Mouse (Mus musculus) liver, postnatal 0 days (tissue): Measurements from ENCODE around the gene Vmn2r104. TPM values are rescaled to one million over a fixed set of nuclear protein-coding genes. Genes with fewer than 3 reads are reported as not detected.

Experiments
- ATAC-seq: fragments of 200-750 bp; cut with Nextera tagmentation; 2 replicates; pipeline ENCODE4 v1.8.0; 2017; ENCODE audit warnings: mild to moderate bottlenecking, moderate library complexity
- DNase-seq: peaks from one replicate; pipeline ENCODE4 v3.0.0-alpha.2; 2016
- H3K27ac ChIP-seq: fragments of 300-500 bp; sonication (generic); 2 replicates; pipeline ENCODE4 v1.5.1; 2014; ENCODE audit warnings: antibody characterized with exemption, moderate library complexity, mild to moderate bottlenecking, low read depth
- H3K27me3 ChIP-seq: fragments of 300-500 bp; sonication (generic); 2 replicates; pipeline ENCODE4 v1.6.1; 2014; ENCODE audit warnings: low read length, control low read depth, mixed read lengths; ENCODE audit not compliant: insufficient read depth
- H3K36me3 ChIP-seq: fragments of 300-500 bp; sonication (generic); replicated peaks from 2 replicates; pipeline ENCODE4 v1.6.1; 2014; ENCODE audit warnings: mild to moderate bottlenecking, control low read depth, low read length, moderate library complexity, mixed read lengths; ENCODE audit not compliant: insufficient read depth
- H3K4me1 ChIP-seq: fragments of 300-500 bp; sonication (generic); 2 replicates; pipeline ENCODE4 v1.6.1; 2014; ENCODE audit warnings: antibody characterized with exemption, mild to moderate bottlenecking, control low read depth; ENCODE audit not compliant: insufficient read depth
- H3K4me2 ChIP-seq: fragments of 300-500 bp; sonication (generic); 2 replicates; pipeline ENCODE4 v1.6.1; 2014; ENCODE audit warnings: low read depth, mild to moderate bottlenecking, low read length, moderate library complexity, mixed read lengths
- H3K4me3 ChIP-seq: fragments of 300-500 bp; sonication (generic); 2 replicates; pipeline ENCODE4 v1.5.1; 2014; ENCODE audit warnings: low read depth, low read length
- H3K9ac ChIP-seq: fragments of 300-500 bp; sonication (generic); replicated peaks from 2 replicates; pipeline ENCODE4 v1.6.1; 2014; ENCODE audit warnings: mild to moderate bottlenecking, moderate library complexity
- H3K9me3 ChIP-seq: fragments of 300-500 bp; sonication (generic); 2 replicates; pipeline ENCODE4 v1.6.1; 2016; ENCODE audit warnings: mild to moderate bottlenecking, control low read depth, low read length, mixed read lengths
- CTCF ChIP-seq: sonication (generic); IDR thresholded peaks from 2 replicates; pipeline ENCODE4 v1.5.1; 2016; ENCODE audit warnings: antibody characterized with exemption, low read depth
- EP300 ChIP-seq: IDR thresholded peaks from 2 replicates; pipeline ENCODE4 v1.6.1; 2016; ENCODE audit warnings: antibody characterized with exemption, low read depth, mild to moderate bottlenecking
- WGBS: fragments of 180-500 bp; shearing (Covaris S2); extraction: QIAGEN DNeasy Blood & Tissue Kit; methylation state at CpG from one replicate; pipeline ENCODE4 v1.1.7; 2014; ENCODE audit not compliant: insufficient replicate concordance; 5-methylcytosine and 5-hydroxymethylcytosine counted together
- polyA plus RNA-seq: library from polyadenylated mRNA; unstranded; fragments of >200 nt; fragmentation: Nextera tagmentation; extraction: Ambion mirVana; gene quantifications from 2 replicates; pipeline ENCODE4 v1.2.1, GENCODE M21; 2015

Vmn2r104 gene
- polyA plus RNA-seq, result not detected in 2 replicates

GRCm38 (mm10) chr17:20048236-20048635 is at the start of gene Vmn2r104:
Gene Vmn2r104 (minus strand): TSS chr17:20048336.
- no peak within 1 kb of the TSS for H3K9ac ChIP-seq
- TF ChIP-seq CTCF (no peak), EP300 (no peak)
- H3K27me3 ChIP-seq, result no peaks in the 10 kb centered on the region
- no peak for DNase-seq
- H3K27ac ChIP-seq, result no peak within 1 kb of the TSS
- 70% methylated on average over 1 of the region's 1 CpGs for WGBS
- no peaks in the 10 kb centered on the region for H3K4me1 ChIP-seq
- no peak for ATAC-seq
- no peaks in the 10 kb centered on the region for H3K36me3 ChIP-seq
- H3K4me2 ChIP-seq, result no peak within 1 kb of the TSS
- H3K9me3 ChIP-seq, result peaks cover 8% of the 10 kb centered on the region; the same call in 1 of the 2 replicates
- no peak within 1 kb of the TSS for H3K4me3 ChIP-seq

GRCm38 (mm10) chr17:20074090-20074489 is 26.0 kb upstream of the Vmn2r104 start:
- WGBS, result 65% methylated on average over 6 of the region's 6 CpGs
- no peaks in the 10 kb centered on the region for H3K36me3 ChIP-seq
- TF ChIP-seq EP300 (no peak), CTCF (no peak)
- H3K4me3 ChIP-seq, result no peak overlapping the region
- no peak overlapping the region for H3K9ac ChIP-seq
- no peak overlapping the region for H3K27ac ChIP-seq
- H3K27me3 ChIP-seq, result no peaks in the 10 kb centered on the region
- no peaks in the 10 kb centered on the region for H3K4me1 ChIP-seq
- H3K9me3 ChIP-seq, result no peaks in the 10 kb centered on the region
- DNase-seq (no peak), ATAC-seq (no peak)
- no peak overlapping the region for H3K4me2 ChIP-seq

GRCm38 (mm10) chr17:20071656-20072396 is 23.7 kb upstream of the Vmn2r104 start:
- Histone ChIP-seq H3K4me2 (no peak overlapping the region), H3K27ac (no peak overlapping the region), H3K9me3 (no peaks in the 10 kb centered on the region), H3K4me1 (no peaks in the 10 kb centered on the region), H3K36me3 (no peaks in the 10 kb centered on the region), H3K4me3 (no peak overlapping the region), H3K27me3 (no peaks in the 10 kb centered on the region), H3K9ac (no peak overlapping the region)
- DNase-seq (no peak), ATAC-seq (no peak)
- no peak for TF ChIP-seq EP300
- WGBS, result 81% methylated on average over 4 of the region's 4 CpGs

Other genes starting within 250 kb of the Vmn2r104 start
- gene Fpr-rs7, start 65.9 kb upstream of the Vmn2r104 start, polyA plus RNA-seq, result not detected in 2 replicates
- gene Fpr-rs6, start 134.8 kb upstream of the Vmn2r104 start, polyA plus RNA-seq, result not detected in 2 replicates
- gene Vmn2r105, start 186.7 kb upstream of the Vmn2r104 start, polyA plus RNA-seq, result not detected in 2 replicates
- gene Vmn2r106, start 237.2 kb upstream of the Vmn2r104 start, polyA plus RNA-seq, result not detected in 2 replicates